20 mouse cellular contexts compared by ENCODE assay signal in the genomic region with DNA sequence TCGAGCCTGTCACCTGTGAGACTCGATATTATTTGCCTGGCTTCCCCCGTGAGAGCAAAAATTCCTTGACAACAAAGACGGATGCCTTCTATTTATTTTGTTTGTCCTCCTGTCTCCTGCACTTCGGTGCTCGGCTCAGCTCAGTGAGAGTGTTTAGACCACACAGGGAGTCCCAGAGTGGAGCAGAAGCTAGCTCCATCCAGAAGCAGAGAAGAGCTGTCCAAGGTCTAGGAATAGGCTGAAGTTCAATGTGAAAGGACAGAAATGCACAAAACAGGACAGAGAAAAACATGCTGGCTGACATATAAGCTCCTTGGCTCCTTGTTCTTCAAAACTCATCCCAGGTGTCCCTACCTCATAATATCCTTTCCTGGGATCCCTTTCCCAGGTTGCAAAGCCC.
DNase-seq lines count a peak whose midpoint lies in the region; ATAC-seq and TF ChIP-seq lines count a peak whose summit lies in the region.
"Had no signal": no experiment of that assay in that cellular context is flagged by ENCODE, and none has a peak within 500 bp of the region (broad histone marks: within the 10 kb centered on the region; RNA-seq: fewer than 3 reads in every experiment).

No protein-coding gene starts in this region.

- H3K9ac ChIP-seq in lung, embryonic 14.5 days = no peak overlapping the region
- H3K9ac ChIP-seq: forebrain, embryonic 15.5 days; hindbrain, embryonic 14.5 days; intestine, embryonic 15.5 days had no signal

- DNase-seq in embryo, embryonic 10 days (ENCODE audit: low spot score) = peak; percentile 44
- no peak for DNase-seq in embryo, embryonic 9.5 days (ENCODE audit: extremely low spot score)
- peak; percentile 59 for DNase-seq in lung, embryonic 14.5 days
- DNase-seq in lung, postnatal 36 days = no peak
- DNase-seq in adipocyte (ENCODE audit: low spot score) = peak; percentile 16
- DNase-seq in forelimb bud, embryonic 11.5 days (ENCODE audit: low read depth, low spot score) = peak; percentile 1
- DNase-seq in urinary bladder, postnatal 25 days (ENCODE audit: low spot score) = no peak
- DNase-seq in retina, postnatal 1 day = no peak
- DNase-seq: adrenal gland, postnatal 14 days; cerebellum, adult 11-12 months; cerebellum, adult 9-11 months; cerebellum, postnatal 36 days; gastrocnemius, postnatal 10 days; heart, adult 18-20 months; heart, postnatal 10 days; heart, postnatal 4 days had no signal

- no peak overlapping the region for H3K4me3 ChIP-seq in lung, embryonic 14.5 days (ENCODE audit: low read depth, low read length)
- H3K4me3 ChIP-seq: forebrain, embryonic 15.5 days; heart, embryonic 10.5 days; intestine, embryonic 15.5 days had no signal

- no peak for ATAC-seq in lung, embryonic 14.5 days (ENCODE audit: insufficient read depth)
- ATAC-seq: forebrain, embryonic 15.5 days; intestine, embryonic 15.5 days had no signal

- H3K4me2 ChIP-seq in lung, embryonic 14.5 days = no peak overlapping the region
- H3K4me2 ChIP-seq: forebrain, embryonic 15.5 days; hindbrain, embryonic 14.5 days; intestine, embryonic 15.5 days had no signal

- no peaks in the 10 kb centered on the region for H3K4me1 ChIP-seq in lung, embryonic 14.5 days (ENCODE audit: insufficient read depth)
- H3K4me1 ChIP-seq: heart, embryonic 10.5 days; intestine, embryonic 15.5 days had no signal

- no peak overlapping the region for H3K27ac ChIP-seq in lung, embryonic 14.5 days (ENCODE audit: low read depth)
- H3K27ac ChIP-seq: forebrain, embryonic 15.5 days; heart, embryonic 10.5 days; hindbrain, embryonic 14.5 days; intestine, embryonic 15.5 days had no signal

- no peak for TF ChIP-seq CTCF in lung, embryonic 14.5 days (IDR thresholded peaks at IDR 0.05; ENCODE audit: low read depth)

- 12% methylated on average over 6 of the region's 6 CpGs for WGBS in lung, embryonic 14.5 days

- H3K36me3 ChIP-seq in lung, embryonic 14.5 days (ENCODE audit: insufficient read depth) = no peaks in the 10 kb centered on the region
- H3K36me3 ChIP-seq: forebrain, embryonic 15.5 days; heart, embryonic 10.5 days; intestine, embryonic 15.5 days had no signal

- H3K9me3 ChIP-seq in lung, embryonic 14.5 days (ENCODE audit: low read depth, low read length) = no peaks in the 10 kb centered on the region
- H3K9me3 ChIP-seq: forebrain, embryonic 15.5 days; heart, embryonic 10.5 days; intestine, embryonic 15.5 days had no signal

- H3K27me3 ChIP-seq in lung, embryonic 14.5 days (ENCODE audit: insufficient read depth, low read length) = no peaks in the 10 kb centered on the region
- H3K27me3 ChIP-seq: forebrain, embryonic 15.5 days; intestine, embryonic 15.5 days had no signal

Comparison
In these comparisons a context has a peak if more than half of its experiments do, and no peak if none do; other contexts are left out.
1. DNase-seq: peak in embryo, embryonic 10 days (single experiment), lung, embryonic 14.5 days (single experiment), adipocyte (single experiment) and forelimb bud, embryonic 11.5 days (single experiment); none in embryo, embryonic 9.5 days (single experiment), lung, postnatal 36 days (single experiment), urinary bladder, postnatal 25 days (single experiment) and retina, postnatal 1 day (single experiment).